Mouse (Mus musculus) spleen, adult 2 months (tissue): Measurements from ENCODE around the gene Kank1.

Experiments
- CTCF ChIP-seq: fragments of 200-500 bp; IDR thresholded peaks from 2 replicates; pipeline ENCODE4 v1.5.1; 2011; ENCODE audit warnings: mild to moderate bottlenecking, inconsistent platforms; ENCODE audit not compliant: insufficient read depth, insufficient read length, insufficient replicate concordance; ENCODE audit errors: extremely low read depth
- POLR2A ChIP-seq: fragments of 200-500 bp; IDR thresholded peaks from 2 replicates; pipeline ENCODE4 v1.6.1; 2011; ENCODE audit warnings: low read depth, low read length, inconsistent platforms

- TF ChIP-seq CTCF: no peak
- TF ChIP-seq POLR2A: no peak
These were observed 151.1 kb downstream of the Kank1 start for GRCm38 (mm10) chr19:25387902-25388301.
